Mouse (Mus musculus) mesoderm, embryonic 11.5 days (tissue): ENCODE measurements around the gene Fastk.

ENCODE experiments used
- DNase-seq: peaks from one replicate; pipeline ENCODE4 v3.0.0-alpha.2; 2012; ENCODE audit warnings: low read depth, low spot score

The Fastk gene

GRCm38 (mm10) chr5:24452691-24453233, 7.7 kb upstream of the Fastk start:
- peak; percentile 30 for DNase-seq

- peak; percentile 42 for DNase-seq
Measured at GRCm38 (mm10) chr5:24452030-24452690, 7.1 kb upstream of the Fastk start, which contains the start of gene Agap3. Gene Agap3, plus strand, starts transcription at chr5:24452177.

- peak; percentile 91 for DNase-seq
Measured at GRCm38 (mm10) chr5:24451264-24452029, 6.4 kb upstream of the Fastk start.

- DNase-seq: peak; percentile 87
Measured at GRCm38 (mm10) chr5:24447624-24448298, 2.7 kb upstream of the Fastk start, which contains the start of gene Tmub1. Gene Tmub1, minus strand, starts transcription at chr5:24447854.

GRCm38 (mm10) chr5:24446630-24447029, 1.5 kb upstream of the Fastk start:
- DNase-seq: no peak

GRCm38 (mm10) chr5:24445428-24446080, 467 bp upstream of the Fastk start:
- no peak for DNase-seq

GRCm38 (mm10) chr5:24443927-24444326, 1.2 kb downstream of the Fastk start:
- no peak for DNase-seq

- DNase-seq: no peak
Measured at GRCm38 (mm10) chr5:24443204-24443603, 1.9 kb downstream of the Fastk start.

- DNase-seq: no peak
Measured at GRCm38 (mm10) chr5:24442029-24442428, 3.1 kb downstream of the Fastk start.

GRCm38 (mm10) chr5:24441187-24441586, 3.9 kb downstream of the Fastk start:
- DNase-seq: no peak

- DNase-seq: no peak
Measured at GRCm38 (mm10) chr5:24433993-24434392, 11.1 kb downstream of the Fastk start.

GRCm38 (mm10) chr5:24428596-24428995, 16.5 kb downstream of the Fastk start:
- DNase-seq: no peak

- DNase-seq: peak; percentile 47
Measured at GRCm38 (mm10) chr5:24427981-24428402, 17.1 kb downstream of the Fastk start.

GRCm38 (mm10) chr5:24427285-24427633, 17.8 kb downstream of the Fastk start:
- DNase-seq: no peak

GRCm38 (mm10) chr5:24426556-24427284, 18.4 kb downstream of the Fastk start:
- no peak for DNase-seq

GRCm38 (mm10) chr5:24426037-24426432, 19.1 kb downstream of the Fastk start:
- DNase-seq: no peak

- peak; percentile 53 for DNase-seq
Measured at GRCm38 (mm10) chr5:24425421-24426036, 19.6 kb downstream of the Fastk start.

GRCm38 (mm10) chr5:24424861-24425411, 20.2 kb downstream of the Fastk start:
- DNase-seq: peak; percentile 91

GRCm38 (mm10) chr5:24424004-24424781, 20.9 kb downstream of the Fastk start:
- no peak for DNase-seq
